ENCODE assay signal across 13 mouse cellular contexts in the genomic region with DNA sequence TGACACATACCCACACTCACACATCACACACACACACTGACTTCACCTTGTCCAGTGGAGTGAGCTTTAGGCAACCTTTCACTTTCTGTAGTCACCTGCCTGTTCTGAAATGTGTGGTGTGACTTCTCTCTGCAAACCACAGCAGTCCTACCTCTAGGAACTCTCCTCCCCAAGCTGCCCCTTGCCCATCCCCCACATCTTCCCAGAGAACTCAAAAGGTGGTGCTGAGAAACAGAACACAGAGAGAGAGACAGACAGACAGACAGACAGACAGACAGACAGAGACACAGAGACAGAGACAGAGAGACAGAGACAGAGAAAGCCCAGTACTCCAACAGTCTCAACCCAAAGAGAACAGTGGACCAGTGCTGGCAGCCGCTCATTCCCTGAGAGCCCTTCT. TPM values are rescaled to one million over a fixed set of nuclear protein-coding genes. Genes with fewer than 3 reads are reported as not detected.
DNase-seq lines count a peak whose midpoint lies in the region; ATAC-seq and TF ChIP-seq lines count a peak whose summit lies in the region.
"Had no signal": no experiment of that assay in that cellular context is flagged by ENCODE, and none has a peak within 500 bp of the region (broad histone marks: within the 10 kb centered on the region; RNA-seq: fewer than 3 reads in every experiment).

No protein-coding gene starts in this region.

- H3K4me2 ChIP-seq in intestine, embryonic 15.5 days (replicated peaks) = 0 out of 2 replicates have a peak overlapping the region, but pooled peaks have one; percentile 20
- H3K4me2 ChIP-seq in intestine, postnatal 0 days (replicated peaks; ENCODE audit: low read depth) = no peak overlapping the region
- peak overlapping the region; percentile 53 for H3K4me2 ChIP-seq in hindbrain, embryonic 14.5 days (replicated peaks)
- H3K4me2 ChIP-seq in neural tube, embryonic 12.5 days (replicated peaks) = peak overlapping the region; percentile 57

- DNase-seq in forebrain, embryonic 10.5 days (ENCODE audit: extremely low spot score, low spot score) = peak; percentile 26
- no peak for DNase-seq in hindbrain, embryonic 14.5 days (ENCODE audit: low spot score)
- DNase-seq in spleen, adult 12 weeks (ENCODE audit: low spot score) = no peak
- no peak for DNase-seq in lung, adult 2 months
- no peak for DNase-seq in adrenal gland, adult 18-20 months (ENCODE audit: low spot score in 2 of 2)
- DNase-seq: gastrocnemius, postnatal 36 days; kidney, adult 18-20 months; right cerebral cortex, adult 18-20 months; thymus, postnatal 14 days had no signal

- no peak overlapping the region for H3K4me3 ChIP-seq in intestine, embryonic 15.5 days (replicated peaks)
- H3K4me3 ChIP-seq in intestine, postnatal 0 days (ENCODE audit: low read depth, low read length) = no peak overlapping the region
- peak overlapping the region; percentile 50 for H3K4me3 ChIP-seq in forebrain, embryonic 10.5 days
- peak overlapping the region; percentile 31 for H3K4me3 ChIP-seq in hindbrain, embryonic 14.5 days (replicated peaks; ENCODE audit: low read length)
- no peak overlapping the region for H3K4me3 ChIP-seq in neural tube, embryonic 12.5 days
- H3K4me3 ChIP-seq in lung, adult 2 months (replicated peaks; ENCODE audit: extremely low read depth, low read depth, low read length) = no peak overlapping the region
- H3K4me3 ChIP-seq: lung, embryonic 15.5 days had no signal

- 23% methylated on average over 1 of the region's 1 CpGs for WGBS in intestine, embryonic 15.5 days
- WGBS in intestine, postnatal 0 days = 21% methylated on average over 1 of the region's 1 CpGs
- 0% methylated on average over 1 of the region's 1 CpGs for WGBS in forebrain, embryonic 10.5 days
- 18% methylated on average over 1 of the region's 1 CpGs for WGBS in hindbrain, embryonic 14.5 days
- WGBS in neural tube, embryonic 12.5 days = 6% methylated on average over 1 of the region's 1 CpGs
- WGBS in lung, adult 2 months = 44% methylated on average over 1 of the region's 1 CpGs

- no peak for TF ChIP-seq CTCF in intestine, postnatal 0 days (IDR thresholded peaks at IDR 0.05; ENCODE audit: low read depth)
- no peak for TF ChIP-seq CTCF in lung, adult 2 months (IDR thresholded peaks at IDR 0.05; ENCODE audit: insufficient read depth, low read length)

- no peak overlapping the region for H3K9ac ChIP-seq in intestine, embryonic 15.5 days
- no peak overlapping the region for H3K9ac ChIP-seq in intestine, postnatal 0 days (ENCODE audit: low read depth, low read length)
- H3K9ac ChIP-seq in hindbrain, embryonic 14.5 days = peak overlapping the region; percentile 63
- 0 out of 2 replicates have a peak overlapping the region, but pooled peaks have one; percentile 53 for H3K9ac ChIP-seq in neural tube, embryonic 12.5 days
- H3K9ac ChIP-seq: lung, embryonic 15.5 days had no signal

- H3K9me3 ChIP-seq in intestine, embryonic 15.5 days = no peaks in the 10 kb centered on the region
- H3K9me3 ChIP-seq in intestine, postnatal 0 days (ENCODE audit: control insufficient read depth) = no peaks in the 10 kb centered on the region
- no peaks in the 10 kb centered on the region for H3K9me3 ChIP-seq in forebrain, embryonic 10.5 days
- no peaks in the 10 kb centered on the region for H3K9me3 ChIP-seq in hindbrain, embryonic 14.5 days (ENCODE audit: control insufficient read depth, low read length)
- no peaks in the 10 kb centered on the region for H3K9me3 ChIP-seq in neural tube, embryonic 12.5 days
- H3K9me3 ChIP-seq: lung, embryonic 15.5 days had no signal

- no peak for TF ChIP-seq POLR2A in lung, adult 2 months (IDR thresholded peaks at IDR 0.05; ENCODE audit: borderline replicate concordance, extremely low read depth, low read depth, low read length)

- no peaks in the 10 kb centered on the region for H3K36me3 ChIP-seq in intestine, embryonic 15.5 days
- H3K36me3 ChIP-seq in intestine, postnatal 0 days (ENCODE audit: control insufficient read depth, insufficient read depth) = no peaks in the 10 kb centered on the region
- H3K36me3 ChIP-seq in forebrain, embryonic 10.5 days (replicated peaks) = no peaks in the 10 kb centered on the region
- no peaks in the 10 kb centered on the region for H3K36me3 ChIP-seq in hindbrain, embryonic 14.5 days (replicated peaks; ENCODE audit: control insufficient read depth, insufficient read depth)
- no peaks in the 10 kb centered on the region for H3K36me3 ChIP-seq in neural tube, embryonic 12.5 days
- H3K36me3 ChIP-seq: lung, embryonic 15.5 days had no signal

- peaks cover 30% of the 10 kb centered on the region for H3K4me1 ChIP-seq in intestine, embryonic 15.5 days (replicated peaks)
- H3K4me1 ChIP-seq in intestine, postnatal 0 days (replicated peaks; ENCODE audit: control insufficient read depth, insufficient read depth, low read length) = no peaks in the 10 kb centered on the region
- peaks cover 68% of the 10 kb centered on the region for H3K4me1 ChIP-seq in forebrain, embryonic 10.5 days
- H3K4me1 ChIP-seq in hindbrain, embryonic 14.5 days (replicated peaks; ENCODE audit: control insufficient read depth, insufficient read depth, low read length) = peaks cover 29% of the 10 kb centered on the region
- H3K4me1 ChIP-seq in neural tube, embryonic 12.5 days = peaks cover 33% of the 10 kb centered on the region
- no peaks in the 10 kb centered on the region; the same call in 1 of the 2 replicates for H3K4me1 ChIP-seq in lung, adult 2 months (ENCODE audit: control insufficient read depth, insufficient read depth, low read length)

- peaks cover 60% of the 10 kb centered on the region for H3K27me3 ChIP-seq in intestine, embryonic 15.5 days (replicated peaks)
- peaks cover 56% of the 10 kb centered on the region for H3K27me3 ChIP-seq in intestine, postnatal 0 days (replicated peaks; ENCODE audit: control insufficient read depth, insufficient read depth, low read length)
- peaks cover 80% of the 10 kb centered on the region for H3K27me3 ChIP-seq in forebrain, embryonic 10.5 days (ENCODE audit: poor library complexity, severe bottlenecking)
- H3K27me3 ChIP-seq in hindbrain, embryonic 14.5 days (ENCODE audit: control insufficient read depth, insufficient read depth, low read length) = peaks cover 72% of the 10 kb centered on the region
- H3K27me3 ChIP-seq in neural tube, embryonic 12.5 days (replicated peaks) = peaks cover 67% of the 10 kb centered on the region

- ATAC-seq in intestine, embryonic 15.5 days = no peak
- ATAC-seq in intestine, postnatal 0 days = no peak
- ATAC-seq in hindbrain, embryonic 14.5 days (ENCODE audit: low FRiP score) = no peak
- ATAC-seq in neural tube, embryonic 12.5 days (ENCODE audit: low FRiP score, low read depth) = no peak

- H3K27ac ChIP-seq in intestine, embryonic 15.5 days = no peak overlapping the region
- H3K27ac ChIP-seq in intestine, postnatal 0 days (ENCODE audit: low read depth, low read length) = no peak overlapping the region
- peak overlapping the region; percentile 62 for H3K27ac ChIP-seq in forebrain, embryonic 10.5 days
- H3K27ac ChIP-seq in hindbrain, embryonic 14.5 days = peak overlapping the region; percentile 32; the same call in 1 of the 2 replicates
- no peak overlapping the region for H3K27ac ChIP-seq in neural tube, embryonic 12.5 days
- H3K27ac ChIP-seq: lung, embryonic 15.5 days had no signal

RNA-seq across cellular contexts. Expression of a gene that starts 8.4 kb away (rescaled TPM):
- polyA plus RNA-seq in intestine, embryonic 15.5 days (2015; fragmentation: Nextera tagmentation; extraction: Ambion mirVana) = 83.4 and 84.8 TPM in 2 replicates
- 26.9 and 29.6 TPM in 2 replicates for polyA plus RNA-seq in intestine, postnatal 0 days (2015; fragmentation: Nextera tagmentation; extraction: Ambion mirVana)
- polyA plus RNA-seq in forebrain, embryonic 10.5 days (2016; fragmentation: Nextera tagmentation; extraction: Ambion mirVana) = 4.0 and 4.6 TPM in 2 replicates
- 30.4 and 34.8 TPM in 2 replicates for polyA plus RNA-seq in hindbrain, embryonic 14.5 days (2014; fragmentation: Nextera tagmentation; extraction: Ambion mirVana)
- 48.7 and 51.6 TPM in 2 replicates for polyA plus RNA-seq in neural tube, embryonic 12.5 days (2016; fragmentation: Nextera tagmentation; extraction: Ambion mirVana)
- 62.6 and 74.0 TPM in 2 replicates for polyA plus RNA-seq in lung, adult 2 months (2012; rRNA removed)
- 10 to 100 TPM; 22.4 to 33.0 TPM for total RNA-seq in adrenal gland, adult 18-20 months (2021)

RNA-seq across cellular contexts. Expression of a gene that starts 8.4 kb away (rescaled TPM):
- polyA plus RNA-seq in intestine, embryonic 15.5 days (2015; fragmentation: Nextera tagmentation; extraction: Ambion mirVana) = 1.3 and 1.4 TPM in 2 replicates
- polyA plus RNA-seq in intestine, postnatal 0 days (2015; fragmentation: Nextera tagmentation; extraction: Ambion mirVana) = 0.27 and 0.35 TPM in 2 replicates
- polyA plus RNA-seq in forebrain, embryonic 10.5 days (2016; fragmentation: Nextera tagmentation; extraction: Ambion mirVana) = 2.2 and 3.6 TPM in 2 replicates
- 7.2 and 17.2 TPM in 2 replicates for polyA plus RNA-seq in hindbrain, embryonic 14.5 days (2014; fragmentation: Nextera tagmentation; extraction: Ambion mirVana)
- polyA plus RNA-seq in neural tube, embryonic 12.5 days (2016; fragmentation: Nextera tagmentation; extraction: Ambion mirVana) = 13.8 and 15.4 TPM in 2 replicates
- 0.11 and 0.90 TPM in 2 replicates for polyA plus RNA-seq in lung, adult 2 months (2012; rRNA removed)
- 1 to 10 TPM; 1.2 to 2.6 TPM for total RNA-seq in adrenal gland, adult 18-20 months (2021)

RNA-seq across cellular contexts. Expression of a gene that starts 53.9 kb away (rescaled TPM):
- 13.2 and 15.6 TPM in 2 replicates for polyA plus RNA-seq in intestine, embryonic 15.5 days (2015; fragmentation: Nextera tagmentation; extraction: Ambion mirVana)
- 5.3 and 7.1 TPM in 2 replicates for polyA plus RNA-seq in intestine, postnatal 0 days (2015; fragmentation: Nextera tagmentation; extraction: Ambion mirVana)
- polyA plus RNA-seq in forebrain, embryonic 10.5 days (2016; fragmentation: Nextera tagmentation; extraction: Ambion mirVana) = 13.7 and 14.4 TPM in 2 replicates
- 4.3 and 4.4 TPM in 2 replicates for polyA plus RNA-seq in hindbrain, embryonic 14.5 days (2014; fragmentation: Nextera tagmentation; extraction: Ambion mirVana)
- 5.6 and 8.2 TPM in 2 replicates for polyA plus RNA-seq in neural tube, embryonic 12.5 days (2016; fragmentation: Nextera tagmentation; extraction: Ambion mirVana)
- 24.0 and 29.6 TPM in 2 replicates for polyA plus RNA-seq in lung, adult 2 months (2012; rRNA removed)
- total RNA-seq in adrenal gland, adult 18-20 months (2021) = 10 to 100 TPM; 16.1 to 17.9 TPM

RNA-seq across cellular contexts. Expression of a gene that starts 57.3 kb away (rescaled TPM):
- polyA plus RNA-seq in intestine, embryonic 15.5 days (2015; fragmentation: Nextera tagmentation; extraction: Ambion mirVana) = 21.3 and 21.4 TPM in 2 replicates
- 15.0 and 15.9 TPM in 2 replicates for polyA plus RNA-seq in intestine, postnatal 0 days (2015; fragmentation: Nextera tagmentation; extraction: Ambion mirVana)
- polyA plus RNA-seq in forebrain, embryonic 10.5 days (2016; fragmentation: Nextera tagmentation; extraction: Ambion mirVana) = 24.8 and 28.8 TPM in 2 replicates
- polyA plus RNA-seq in hindbrain, embryonic 14.5 days (2014; fragmentation: Nextera tagmentation; extraction: Ambion mirVana) = 103 TPM in 2 replicates
- polyA plus RNA-seq in neural tube, embryonic 12.5 days (2016; fragmentation: Nextera tagmentation; extraction: Ambion mirVana) = 62.6 and 71.5 TPM in 2 replicates
- 38.8 and 52.2 TPM in 2 replicates for polyA plus RNA-seq in lung, adult 2 months (2012; rRNA removed)
- total RNA-seq in adrenal gland, adult 18-20 months (2021) = 10 to 100 TPM; 13.3 to 15.0 TPM

Comparison
In these comparisons a context has a peak if more than half of its experiments do, and no peak if none do; other contexts are left out.
1. H3K27ac ChIP-seq: peak in forebrain, embryonic 10.5 days (single experiment) and hindbrain, embryonic 14.5 days (single experiment); none in intestine, embryonic 15.5 days (single experiment), intestine, postnatal 0 days (single experiment) and neural tube, embryonic 12.5 days (single experiment).
2. H3K4me3 ChIP-seq: peak in forebrain, embryonic 10.5 days (single experiment) and hindbrain, embryonic 14.5 days (single experiment); none in intestine, embryonic 15.5 days (single experiment), intestine, postnatal 0 days (single experiment), neural tube, embryonic 12.5 days (single experiment) and lung, adult 2 months (single experiment).
3. H3K9ac ChIP-seq: peak in hindbrain, embryonic 14.5 days (single experiment) and neural tube, embryonic 12.5 days (single experiment); none in intestine, embryonic 15.5 days (single experiment) and intestine, postnatal 0 days (single experiment).